In the genomic region with DNA sequence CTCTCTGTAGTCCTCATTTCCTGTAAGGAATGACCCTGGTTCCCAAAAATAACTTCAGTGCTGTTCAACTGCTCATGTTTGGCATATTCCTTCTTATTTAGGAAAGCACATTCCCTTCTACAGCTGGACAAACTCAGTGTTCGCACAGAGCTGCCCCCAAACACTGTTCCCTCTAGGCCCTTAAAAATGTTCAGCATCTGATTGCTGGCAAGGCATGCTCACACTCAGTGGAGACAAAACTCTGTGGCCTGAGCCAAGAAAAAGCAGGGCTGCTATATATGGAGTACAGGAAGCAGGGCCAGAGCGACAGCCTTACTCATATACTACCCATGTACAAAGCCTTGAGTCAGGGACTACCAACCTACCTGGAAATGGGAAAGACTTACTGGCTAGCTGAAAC, we compare ENCODE assay signal across 9 mouse cellular contexts. TPM values are rescaled to one million over a fixed set of nuclear protein-coding genes. Genes with fewer than 3 reads are reported as not detected.
DNase-seq lines count a peak whose midpoint lies in the region; ATAC-seq lines count a peak whose summit lies in the region.
"Had no signal": no experiment of that assay in that cellular context is flagged by ENCODE, and none has a peak within 500 bp of the region (broad histone marks: within the 10 kb centered on the region; RNA-seq: fewer than 3 reads in every experiment).

No protein-coding gene starts in this region.

- no peaks in the 10 kb centered on the region for H3K27me3 ChIP-seq in forebrain, embryonic 16.5 days (replicated peaks; ENCODE audit: control insufficient read depth, insufficient read depth, low read length)

- H3K4me1 ChIP-seq in forebrain, embryonic 16.5 days (replicated peaks; ENCODE audit: control insufficient read depth, insufficient read depth, low read length): peaks cover 3% of the 10 kb centered on the region; the same call in 1 of the 2 replicates

- no peak overlapping the region for H3K27ac ChIP-seq in forebrain, embryonic 16.5 days (ENCODE audit: low read length)

- WGBS in forebrain, embryonic 16.5 days: 74% methylated on average over 2 of the region's 2 CpGs

- DNase-seq in layer of hippocampus, adult 11-12 months (ENCODE audit: low spot score): peak; percentile 18
- no peak for DNase-seq in layer of hippocampus, postnatal 10 days (ENCODE audit: low spot score in 2 of 2)
- peak; percentile 60 for DNase-seq in kidney, adult 9 months
- peak; percentile 79 for DNase-seq in lung, postnatal 36 days
- DNase-seq in natural killer cell, adult 2 months (ENCODE audit: low spot score in 2 of 2): no peak
- no peak for DNase-seq in c-Kit-positive CD71-positive TER-119-positive erythroid progenitor cells, embryonic 14.5 days (ENCODE audit: low spot score)

- H3K9ac ChIP-seq in forebrain, embryonic 16.5 days (replicated peaks; ENCODE audit: low read depth, low read length): no peak overlapping the region

- H3K9me3 ChIP-seq in forebrain, embryonic 16.5 days (ENCODE audit: control insufficient read depth, low read length): no peaks in the 10 kb centered on the region

- no peak overlapping the region for H3K4me2 ChIP-seq in forebrain, embryonic 16.5 days (ENCODE audit: low read length)

- no peaks in the 10 kb centered on the region for H3K36me3 ChIP-seq in forebrain, embryonic 16.5 days (ENCODE audit: control insufficient read depth, insufficient read depth)

- peak; percentile 26; the same call in 1 of the 2 replicates for ATAC-seq in granulocyte monocyte progenitor cell, adult 5-6 weeks (replicated peaks; ENCODE audit: poor library complexity, severe bottlenecking)
- ATAC-seq in forebrain, embryonic 16.5 days: no peak

- H3K4me3 ChIP-seq in forebrain, embryonic 16.5 days (replicated peaks; ENCODE audit: low read length): no peak overlapping the region
- H3K4me3 ChIP-seq: erythroblast, embryonic 14.5 days had no signal

RNA-seq across cellular contexts. Expression of a gene that starts 5.5 kb away (rescaled TPM):
- 10 to 100 TPM; 90.7 to 92.0 TPM for total RNA-seq in layer of hippocampus, postnatal 10 days (2021)
- total RNA-seq in granulocyte monocyte progenitor cell, adult 5-6 weeks (2014; fragmentation: Nextera tagmentation): 56.3 and 74.5 TPM in 2 replicates
- 164 and 176 TPM in 2 replicates for total RNA-seq in granulocyte monocyte progenitor cell, adult 5-6 weeks (2017)
- polyA plus RNA-seq in forebrain, embryonic 16.5 days (2015; fragmentation: Nextera tagmentation; extraction: Ambion mirVana): 85.4 and 109 TPM in 2 replicates

Comparison
In these comparisons a context has a peak if more than half of its experiments do, and no peak if none do; other contexts are left out.
1. DNase-seq: peak in layer of hippocampus, adult 11-12 months (single experiment), kidney, adult 9 months (single experiment) and lung, postnatal 36 days (single experiment); none in layer of hippocampus, postnatal 10 days (0 of 2), natural killer cell, adult 2 months (0 of 2) and c-Kit-positive CD71-positive TER-119-positive erythroid progenitor cells, embryonic 14.5 days (single experiment).